Mouse (Mus musculus) bone marrow macrophage, adult 2 months (primary cell): ENCODE measurements around the gene Itpa. TPM values are rescaled to one million over a fixed set of nuclear protein-coding genes. Genes with fewer than 3 reads are reported as not detected.

Source experiments
- H3K27ac ChIP-seq: 2 replicates; pipeline ENCODE4 v1.5.1; 2012; ENCODE audit warnings: low read depth, low read length; ENCODE audit not compliant: insufficient read depth
- H3K4me1 ChIP-seq: 2 replicates; pipeline ENCODE4 v1.6.1; 2012; ENCODE audit warnings: low read length; ENCODE audit not compliant: control insufficient read depth, insufficient read depth
- H3K4me3 ChIP-seq: 2 replicates; pipeline ENCODE4 v1.5.1; 2012; ENCODE audit warnings: mild to moderate bottlenecking, low read length, moderate library complexity; ENCODE audit not compliant: insufficient read depth
- CTCF ChIP-seq: IDR thresholded peaks from 2 replicates; pipeline ENCODE4 v1.5.1; 2012; ENCODE audit warnings: low read depth, mild to moderate bottlenecking, low read length, moderate library complexity
- POLR2A ChIP-seq: IDR thresholded peaks from 2 replicates; pipeline ENCODE4 v1.6.1; 2012; ENCODE audit warnings: mild to moderate bottlenecking, low read depth, low read length, borderline replicate concordance
- polyA plus RNA-seq: library from polyadenylated mRNA; stranded (reverse); fragments of >200 nt; gene quantifications from 2 replicates; pipeline ENCODE4 v1.2.4, GENCODE M21; 2012; ENCODE audit not compliant: missing spikeins, insufficient read depth, insufficient read length

Itpa gene
- polyA plus RNA-seq, 1 experiment: 22.7 TPM

GRCm38 (mm10) chr2:130655660-130656339 is 11.6 kb upstream of the Itpa start:
- no peak overlapping the region for H3K27ac ChIP-seq

DNA sequence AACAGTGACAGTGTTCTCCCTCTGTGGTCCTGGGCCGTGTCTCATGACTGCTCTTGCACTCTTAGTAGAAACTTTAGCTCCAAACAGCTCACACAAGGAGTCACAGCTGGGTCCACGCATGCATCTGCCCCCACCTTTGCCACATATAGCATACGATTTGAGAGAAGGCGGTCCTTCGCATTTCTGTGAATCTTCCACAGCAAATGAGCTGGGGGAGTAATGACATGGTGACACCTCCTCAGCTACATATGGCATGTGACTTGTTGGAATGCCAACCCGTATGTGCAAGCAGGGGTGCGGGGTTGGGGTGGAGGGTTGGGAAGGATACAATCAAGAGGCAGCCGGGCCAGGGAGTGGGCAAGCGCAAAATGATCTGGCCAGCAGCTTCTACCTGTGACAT is 10.9 kb upstream of the Itpa start:
- Histone ChIP-seq H3K27ac (no peak overlapping the region), H3K4me1 (no peaks in the 10 kb centered on the region), H3K4me3 (no peak overlapping the region)
- TF ChIP-seq CTCF: no peak
- TF ChIP-seq POLR2A: no peak

More at GRCm38 (mm10) chr2:130655660-130656339, 11.6 kb upstream of the Itpa start:
- Histone ChIP-seq H3K4me1 (no peaks in the 10 kb centered on the region), H3K4me3 (no peak overlapping the region)
- TF ChIP-seq POLR2A (no peak), CTCF (no peak)

- Histone ChIP-seq H3K27ac (no peak overlapping the region), H3K4me1 (no peaks in the 10 kb centered on the region), H3K4me3 (no peak overlapping the region)
- TF ChIP-seq CTCF (no peak), POLR2A (no peak)
Measured at GRCm38 (mm10) chr2:130657541-130657940, 9.9 kb upstream of the Itpa start.

DNA sequence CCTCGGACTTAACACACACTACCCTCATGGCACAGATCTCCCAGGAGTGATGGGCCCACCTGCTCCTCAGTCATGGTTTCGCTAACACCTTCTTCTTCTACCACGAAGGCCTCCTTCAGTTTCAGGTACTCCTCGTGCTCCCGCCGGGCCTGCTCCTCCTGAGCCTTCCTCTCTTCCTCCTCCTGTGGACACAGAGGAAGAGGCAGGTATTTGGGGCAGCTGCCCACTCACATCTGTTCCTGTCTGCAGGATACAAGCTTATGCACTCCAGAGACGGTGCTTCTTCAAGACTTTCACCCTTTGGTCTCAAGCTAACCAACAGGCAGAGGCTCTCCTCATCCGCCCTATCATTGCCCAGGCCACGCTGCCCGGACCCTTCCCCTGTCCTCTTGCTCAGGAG is 8.9 kb upstream of the Itpa start:
- TF ChIP-seq POLR2A (no peak), CTCF (no peak)
- Histone ChIP-seq H3K4me3 (no peak overlapping the region), H3K27ac (no peak overlapping the region), H3K4me1 (peaks cover 5% of the 10 kb centered on the region)

DNA sequence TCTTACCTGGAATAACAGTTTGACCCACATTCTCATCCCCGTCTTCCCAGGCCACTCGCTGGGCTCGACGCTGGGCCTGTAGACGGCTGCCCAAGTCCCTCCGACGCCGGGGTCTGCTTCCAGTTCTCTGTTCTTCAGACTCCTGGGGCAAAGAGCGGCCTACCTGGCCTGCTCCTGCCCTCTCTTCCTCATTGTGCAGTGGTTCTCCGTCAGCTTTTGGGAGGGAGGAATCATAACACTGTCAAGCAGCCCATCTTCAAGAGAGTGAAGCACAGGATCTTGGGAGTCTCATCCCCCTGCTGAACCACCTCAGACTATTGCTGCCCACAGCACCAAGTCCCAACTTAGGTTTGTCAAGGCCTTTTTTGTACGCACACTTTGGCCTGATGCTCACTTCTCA is 4.1 kb upstream of the Itpa start:
- Histone ChIP-seq H3K4me1 (peaks cover 12% of the 10 kb centered on the region), H3K4me3 (peak overlapping the region; percentile 84), H3K27ac (no peak overlapping the region)
- TF ChIP-seq CTCF (no peak), POLR2A (no peak)

DNA sequence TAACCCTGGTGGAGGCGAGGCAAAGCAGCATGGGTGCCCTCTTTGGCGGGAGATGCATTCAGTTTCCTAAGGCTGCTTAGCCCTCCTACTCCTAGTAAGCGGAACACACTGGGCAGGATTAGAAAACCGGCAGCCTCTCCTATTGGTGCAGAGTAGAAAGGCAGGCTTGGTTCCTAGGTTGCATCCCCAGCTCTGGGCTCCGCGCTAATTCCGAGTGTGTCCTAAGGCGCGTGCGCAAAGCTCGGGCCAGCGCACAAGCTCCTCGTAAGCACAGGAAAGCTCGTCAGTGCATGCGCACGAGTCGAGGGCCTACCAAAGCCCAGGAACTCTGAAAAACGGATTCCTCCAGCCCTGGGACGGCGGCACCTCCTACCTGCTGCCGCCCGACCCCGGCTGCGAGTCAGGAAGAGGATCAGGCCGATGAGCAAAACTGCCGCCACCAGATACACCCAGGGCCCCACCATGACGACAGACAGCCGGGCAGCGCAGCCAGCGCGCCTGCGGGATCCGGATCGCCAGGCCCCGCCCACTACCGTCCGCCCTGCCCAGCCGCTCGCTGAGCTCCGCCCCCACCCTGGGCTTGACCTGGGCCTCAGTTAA is 3.2 kb upstream of the Itpa start, which contains the start of gene Ddrgk1:
Gene Ddrgk1, minus strand, starts transcription at position 558 of the 600 bp plus-strand sequence.
- H3K27ac ChIP-seq: peak within 1 kb of the TSS; percentile 92
- peak within 1 kb of the TSS; percentile 84 for H3K4me3 ChIP-seq
- peaks cover 16% of the 10 kb centered on the region for H3K4me1 ChIP-seq
- no peak for TF ChIP-seq POLR2A
- no peak for TF ChIP-seq CTCF

DNA sequence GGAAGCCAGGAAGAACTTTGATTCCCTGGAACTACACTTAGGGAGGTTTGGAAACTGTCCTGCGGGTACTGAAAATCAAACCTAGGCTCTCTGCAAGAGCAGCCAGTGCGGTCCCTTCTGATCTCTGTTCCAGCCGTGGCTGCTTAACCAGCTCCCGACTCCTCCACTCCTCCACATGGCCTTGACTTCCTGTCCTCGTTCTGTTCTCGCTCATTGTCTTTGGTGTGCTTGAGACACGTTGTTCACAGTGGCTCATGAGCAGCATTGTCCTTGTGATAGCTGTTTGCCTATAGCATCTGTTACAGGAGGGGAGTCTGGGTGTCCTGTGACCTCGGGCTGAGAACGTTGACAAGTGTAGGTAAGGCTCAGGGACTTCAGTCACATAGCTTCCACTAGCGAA is 9.8 kb downstream of the Itpa start:
- TF ChIP-seq CTCF: no peak
- no peak for TF ChIP-seq POLR2A
- H3K4me1 ChIP-seq: no peaks in the 10 kb centered on the region
- H3K4me3 ChIP-seq: no peak overlapping the region
- H3K27ac ChIP-seq: no peak overlapping the region

DNA sequence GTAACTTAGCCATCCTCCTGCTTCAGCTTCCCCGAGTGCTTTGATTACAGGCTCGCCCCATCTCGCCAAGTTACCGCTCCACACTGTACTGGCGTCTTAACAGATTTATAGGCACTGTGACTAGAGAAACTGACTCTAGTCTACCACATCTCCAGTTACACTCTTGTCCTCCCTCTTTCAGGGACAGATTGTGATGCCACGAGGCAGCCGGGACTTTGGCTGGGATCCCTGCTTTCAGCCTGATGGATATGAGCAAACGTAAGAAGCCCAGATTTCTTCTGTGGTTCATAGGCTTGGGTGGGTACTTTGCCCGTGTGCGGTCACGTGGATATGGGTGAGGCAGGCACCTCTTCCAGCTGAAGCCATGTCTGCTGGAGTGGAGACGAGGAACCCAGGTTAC is 11.7 kb downstream of the Itpa start:
- Histone ChIP-seq H3K4me3 (no peak overlapping the region), H3K27ac (no peak overlapping the region), H3K4me1 (no peaks in the 10 kb centered on the region)
- TF ChIP-seq CTCF (no peak), POLR2A (no peak)

- no peak overlapping the region for H3K27ac ChIP-seq
- H3K4me3 ChIP-seq: no peak overlapping the region
- TF ChIP-seq POLR2A (no peak), CTCF (no peak)
- H3K4me1 ChIP-seq: no peaks in the 10 kb centered on the region
Measured at GRCm38 (mm10) chr2:130679899-130680298, 12.5 kb downstream of the Itpa start.

DNA sequence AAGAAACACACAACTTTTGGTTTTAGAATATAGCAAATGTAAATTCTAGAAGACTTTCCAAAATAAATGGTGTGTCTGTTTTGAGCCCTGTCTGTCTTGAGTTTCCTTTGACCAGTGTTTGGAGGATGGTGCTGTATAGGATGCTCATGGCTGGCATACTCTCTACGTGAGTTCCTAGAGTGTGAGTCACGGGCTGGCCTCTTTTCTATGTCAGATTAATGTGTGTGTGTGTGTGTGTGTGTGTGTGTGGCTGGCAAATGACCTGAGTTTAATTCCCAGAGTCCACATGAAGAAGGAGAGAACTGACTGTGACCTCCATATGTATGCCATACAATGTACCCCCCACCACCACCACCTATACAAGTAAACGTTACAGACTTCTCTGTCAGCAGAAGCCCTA is 14.1 kb downstream of the Itpa start:
- H3K27ac ChIP-seq: no peak overlapping the region
- TF ChIP-seq POLR2A: no peak
- no peak for TF ChIP-seq CTCF
- H3K4me3 ChIP-seq: no peak overlapping the region
- H3K4me1 ChIP-seq: no peaks in the 10 kb centered on the region
